Mouse (Mus musculus) right cerebral cortex, adult 2 months (tissue): ENCODE measurements around the gene Naaladl1.
A peak's percentile ranks its signal among the peaks of the same experiment; 100 is the strongest.

ENCODE experiments used
- DNase-seq, 2 experiments: peaks; one replicate each; pipeline ENCODE4 v3.0.0; 2021 to 2022; ENCODE audit warnings: low spot score in 2 of 2

The Naaladl1 gene

DNA sequence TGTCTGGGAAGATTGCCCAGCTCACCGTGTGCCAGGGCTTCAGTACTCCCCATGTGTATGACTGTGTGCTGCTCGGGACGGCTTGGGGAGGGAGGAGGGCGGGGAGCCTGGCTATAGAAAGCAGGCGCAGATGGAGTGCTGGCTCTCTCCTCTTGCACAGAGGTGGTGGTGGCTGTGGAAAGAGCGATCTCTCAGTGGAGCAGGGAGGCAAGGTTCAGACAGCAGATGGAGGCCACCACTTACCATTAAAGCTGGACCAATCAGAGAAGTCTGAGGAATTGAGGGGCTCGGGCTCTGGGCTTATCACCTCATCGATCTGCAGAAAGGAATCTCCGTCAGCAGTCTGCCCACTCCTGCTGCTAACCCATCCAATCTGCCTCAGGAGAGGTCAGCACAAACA lies 23.4 kb upstream of the Naaladl1 start, which contains the start of gene Gm28374:
Gm28374 (minus strand) TSS at position 101 of the 400 bp plus-strand sequence.
- no peak for DNase-seq

DNA sequence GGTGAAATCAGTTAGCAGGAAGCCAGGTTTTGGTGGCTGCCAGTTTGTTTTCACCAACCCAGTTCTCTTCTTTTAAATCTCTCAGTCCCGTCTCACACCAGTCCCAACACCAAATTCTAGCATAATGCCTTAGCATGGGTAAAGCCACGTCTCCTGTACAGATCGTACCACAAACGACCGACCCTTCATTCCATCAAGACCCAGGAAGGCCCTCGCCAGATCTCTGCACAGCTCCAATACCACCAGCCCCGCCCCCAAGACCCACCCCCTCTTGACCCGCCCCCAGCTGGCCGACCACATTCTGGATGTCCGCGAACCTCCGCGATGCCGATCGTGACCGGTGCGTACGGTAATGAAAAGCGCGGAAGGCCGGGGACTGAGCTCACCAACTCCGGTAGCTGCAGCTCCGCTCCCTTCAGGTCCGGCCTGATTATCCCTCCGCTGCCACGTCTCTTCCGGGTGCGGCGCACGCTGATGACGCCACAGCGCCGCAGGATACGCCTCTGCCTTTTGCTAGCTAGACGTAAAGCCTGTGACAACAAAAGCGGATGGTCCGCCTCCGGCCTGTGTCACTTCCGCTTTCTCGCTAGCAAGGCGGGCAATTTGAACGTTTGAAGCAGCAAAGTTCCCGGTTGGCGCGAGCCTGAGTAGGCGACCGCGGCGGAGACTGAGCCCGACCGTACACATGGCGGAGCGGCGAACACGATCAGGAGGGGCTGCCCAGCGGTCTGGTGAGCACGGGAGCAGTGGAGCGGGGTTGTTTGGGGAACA lies 20.9 kb upstream of the Naaladl1 start, which contains the start of the genes Zfpl1 and Cdca5:
Zfpl1 (minus strand) TSS at position 479 of the 771 bp plus-strand sequence.
Cdca5 (plus strand) TSS at position 506 of the 771 bp plus-strand sequence.
- peak; percentile 95 to 97 for DNase-seq

DNA sequence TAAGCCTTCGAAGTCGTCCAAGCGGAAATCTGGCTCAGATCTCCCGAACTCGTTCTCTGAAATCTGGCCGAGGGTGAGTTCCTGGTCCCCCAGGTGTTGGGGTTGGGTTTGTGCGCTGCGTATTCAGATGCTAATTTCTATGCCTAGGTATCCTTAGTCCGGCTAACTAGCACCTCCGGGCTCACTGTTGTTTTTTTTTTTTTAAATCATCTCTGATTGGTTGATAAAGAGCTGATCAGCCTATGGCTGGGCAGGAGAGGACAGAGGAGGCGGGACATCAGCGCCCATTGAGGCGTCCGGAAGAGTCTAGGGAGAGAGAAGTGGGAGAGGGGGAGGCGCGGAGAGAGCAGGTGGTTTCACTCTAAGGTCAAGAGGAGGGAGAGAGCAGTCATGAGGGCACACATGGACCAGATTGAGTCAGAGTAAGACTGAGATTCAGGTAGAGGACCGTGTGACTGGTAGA lies 20.1 kb upstream of the Naaladl1 start:
- DNase-seq: no peak

DNA sequence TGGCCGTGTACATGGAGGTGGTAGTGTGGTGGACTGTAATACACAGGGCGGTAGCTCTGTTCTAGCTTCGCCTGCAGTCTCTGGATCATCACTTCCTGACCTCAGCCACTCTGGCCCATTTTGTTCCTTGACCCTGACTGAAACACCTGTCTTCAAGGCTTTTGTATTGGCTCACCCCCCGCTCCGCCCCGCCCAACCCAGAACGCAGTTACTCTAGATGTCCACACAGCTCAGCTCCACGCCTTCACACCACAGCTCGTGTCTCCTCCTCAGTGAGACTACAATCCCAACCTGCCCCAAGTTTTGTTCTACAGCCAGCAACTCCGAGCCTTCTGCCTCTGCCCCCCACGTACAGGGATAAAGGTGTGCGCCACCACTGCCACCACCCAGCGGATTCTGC lies 16.7 kb upstream of the Naaladl1 start:
- no peak for DNase-seq

DNA sequence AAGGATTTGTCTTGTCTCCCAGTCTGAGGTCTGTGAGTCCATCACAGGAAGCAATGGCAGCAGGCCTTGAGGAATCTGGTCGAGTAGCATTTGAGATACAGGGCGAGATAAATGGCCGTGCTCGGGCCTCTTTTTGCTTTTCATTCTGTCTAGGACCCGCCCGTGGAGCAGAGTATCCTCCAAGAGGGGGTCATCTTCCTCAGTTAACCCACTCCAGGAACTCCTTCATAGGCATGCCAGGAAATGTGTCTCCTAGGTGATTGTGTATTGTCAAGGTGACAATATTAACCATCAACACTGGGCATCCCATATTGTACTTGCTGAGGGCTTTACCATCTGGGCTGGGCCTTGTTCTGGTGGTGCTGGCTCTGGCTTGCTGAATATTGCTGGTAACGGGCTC lies 11.5 kb upstream of the Naaladl1 start, which contains the start of gene AC131692.1:
AC131692.1 (plus strand) TSS at position 301 of the 400 bp plus-strand sequence.
- no peak for DNase-seq

DNA sequence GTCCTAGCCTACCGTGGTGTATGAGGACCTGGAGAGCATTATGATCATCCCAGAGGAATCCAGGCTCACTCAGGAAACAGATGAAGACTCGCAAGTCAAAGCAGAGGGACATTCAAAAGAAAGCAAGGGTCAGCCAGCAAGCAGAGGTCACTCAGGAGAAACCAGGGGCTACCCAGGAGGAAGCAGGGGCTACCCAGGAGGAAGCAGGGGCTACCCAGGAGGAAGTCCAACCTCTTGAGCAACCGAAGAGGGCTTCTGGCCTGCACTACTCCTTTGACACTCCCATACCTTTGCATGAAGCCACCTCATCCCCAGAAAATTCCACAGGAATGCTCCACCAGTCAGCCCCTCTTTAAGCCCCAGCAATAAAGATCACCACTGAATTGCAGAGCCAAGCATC lies 7.7 kb upstream of the Naaladl1 start:
- DNase-seq: no peak

DNA sequence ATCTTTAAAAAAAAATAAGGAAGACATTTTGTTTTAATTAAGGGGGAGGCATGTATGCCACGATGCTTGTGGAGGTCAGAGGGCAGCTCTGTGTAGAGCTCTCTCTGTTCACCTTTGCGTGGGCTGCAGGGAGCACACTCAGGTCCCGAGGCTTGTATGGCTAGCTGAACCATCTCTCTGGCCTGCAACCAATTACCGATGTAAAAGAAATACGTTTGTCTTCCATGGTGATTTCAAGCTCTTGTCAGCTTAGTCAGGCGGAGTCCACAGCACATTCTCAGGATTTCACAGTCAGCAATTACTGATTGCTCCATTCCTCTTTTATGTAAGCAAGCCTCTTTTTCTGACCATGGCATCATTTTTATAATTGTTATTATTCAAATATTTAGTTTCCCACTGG lies 4.4 kb upstream of the Naaladl1 start:
- no peak for DNase-seq

DNA sequence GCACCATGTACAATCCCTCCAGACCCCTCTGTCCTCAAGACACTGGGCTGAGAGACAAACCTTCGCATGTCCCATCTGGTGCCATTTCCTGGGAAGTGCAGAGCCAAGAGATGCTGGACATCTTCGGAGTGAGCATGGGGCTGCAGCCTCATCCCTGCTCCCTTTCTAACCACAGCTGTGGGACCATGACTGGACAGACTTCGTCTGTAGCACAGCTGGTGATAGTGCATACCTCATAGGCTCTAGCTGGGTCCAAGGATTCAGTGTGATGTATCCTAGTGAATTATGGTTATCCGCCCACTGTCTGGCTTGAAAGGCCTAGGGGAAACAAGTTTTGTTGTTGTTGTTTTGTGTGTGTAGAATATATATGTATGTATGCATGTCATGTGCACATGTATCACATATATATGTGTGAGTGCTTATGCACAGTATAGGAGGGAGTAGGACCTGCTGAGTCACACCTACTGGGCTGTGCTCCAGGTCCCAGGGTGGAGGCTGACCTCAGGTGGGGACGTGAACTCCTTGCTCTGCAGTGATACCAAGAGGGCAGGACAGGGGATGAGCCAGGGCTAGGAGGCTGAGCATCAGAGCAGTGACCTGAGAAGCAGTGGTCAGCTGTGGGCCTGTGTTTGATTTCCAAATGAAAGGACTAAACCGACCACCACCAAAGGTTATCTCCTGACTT lies 3.3 kb upstream of the Naaladl1 start:
- no peak for DNase-seq

DNA sequence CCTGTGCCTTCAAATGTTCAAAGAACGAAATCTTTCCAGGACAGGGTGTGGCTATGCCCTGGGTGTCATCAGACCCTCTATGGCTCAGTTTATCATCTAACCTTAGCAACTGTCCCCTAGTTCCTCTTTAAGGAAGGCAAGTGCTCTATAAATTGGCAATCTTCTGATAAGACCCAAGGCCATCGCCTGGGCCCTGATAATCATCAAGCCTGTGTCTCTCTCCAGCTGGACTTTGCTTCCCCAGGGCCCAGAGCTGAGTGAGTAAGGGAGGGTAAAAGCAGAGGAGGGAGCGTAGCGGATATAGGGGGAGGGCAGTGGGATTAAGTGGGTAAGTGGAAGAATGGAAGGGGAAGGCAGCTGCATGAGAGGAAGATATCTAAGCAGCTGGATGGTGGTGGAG lies 1.1 kb upstream of the Naaladl1 start:
- DNase-seq: no peak

DNA sequence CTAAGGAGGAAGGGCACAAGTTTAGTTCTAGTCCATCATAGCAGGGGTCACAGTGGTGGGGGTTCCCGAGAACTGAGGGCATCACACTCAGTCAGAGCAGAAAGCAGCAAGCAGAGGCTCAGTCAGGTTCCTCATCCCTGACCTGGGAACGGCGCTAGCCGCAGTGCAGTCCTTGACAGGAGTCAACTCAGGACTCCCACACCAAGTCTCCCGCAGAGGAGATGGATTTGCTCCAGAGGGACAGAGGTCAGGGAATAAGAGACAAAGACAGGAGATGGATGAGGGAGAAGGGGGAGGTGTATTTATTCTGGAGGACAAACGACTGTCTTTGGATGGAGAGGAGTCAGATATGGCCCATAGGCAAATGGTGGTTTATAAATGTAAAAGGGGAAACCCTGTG lies 7.5 kb downstream of the Naaladl1 start:
- DNase-seq: no peak

DNA sequence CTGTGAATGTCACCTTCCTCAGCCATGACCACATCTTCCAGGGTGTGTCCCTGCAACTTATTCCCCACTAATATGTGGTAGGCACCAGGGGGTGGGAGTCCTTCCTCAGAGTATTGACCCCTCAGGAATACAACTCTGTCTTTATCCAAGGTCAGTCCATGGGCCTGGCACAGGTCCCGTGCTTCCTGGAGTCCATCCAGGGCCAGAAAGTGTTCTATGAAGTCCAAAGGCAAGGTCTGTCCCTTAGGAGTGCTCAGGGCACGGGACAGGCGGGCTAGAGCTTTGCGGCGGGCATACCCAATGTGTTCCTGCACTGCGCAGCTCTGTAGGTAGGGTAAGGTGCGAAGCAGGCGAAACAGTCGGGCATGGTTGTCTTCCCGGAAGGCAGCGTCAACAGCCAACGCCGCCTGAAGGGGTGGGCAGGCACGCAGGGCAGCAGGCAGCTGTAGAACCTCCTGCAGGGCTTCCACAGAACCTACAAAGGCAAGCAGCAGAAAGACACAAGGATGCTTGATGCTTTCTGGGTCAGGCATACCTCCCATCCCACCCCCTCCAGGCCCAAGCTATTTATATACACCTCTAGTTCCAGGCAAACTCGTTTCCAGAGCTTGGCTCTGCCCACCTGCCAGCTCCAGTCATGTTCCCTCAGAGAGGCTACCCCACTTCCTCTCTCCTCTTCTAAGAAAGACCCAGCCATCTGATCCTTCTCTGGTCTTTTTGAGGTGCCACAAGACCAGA lies 10.7 kb downstream of the Naaladl1 start:
- peak in 1 of 2 experiments; percentile 15 for DNase-seq

DNA sequence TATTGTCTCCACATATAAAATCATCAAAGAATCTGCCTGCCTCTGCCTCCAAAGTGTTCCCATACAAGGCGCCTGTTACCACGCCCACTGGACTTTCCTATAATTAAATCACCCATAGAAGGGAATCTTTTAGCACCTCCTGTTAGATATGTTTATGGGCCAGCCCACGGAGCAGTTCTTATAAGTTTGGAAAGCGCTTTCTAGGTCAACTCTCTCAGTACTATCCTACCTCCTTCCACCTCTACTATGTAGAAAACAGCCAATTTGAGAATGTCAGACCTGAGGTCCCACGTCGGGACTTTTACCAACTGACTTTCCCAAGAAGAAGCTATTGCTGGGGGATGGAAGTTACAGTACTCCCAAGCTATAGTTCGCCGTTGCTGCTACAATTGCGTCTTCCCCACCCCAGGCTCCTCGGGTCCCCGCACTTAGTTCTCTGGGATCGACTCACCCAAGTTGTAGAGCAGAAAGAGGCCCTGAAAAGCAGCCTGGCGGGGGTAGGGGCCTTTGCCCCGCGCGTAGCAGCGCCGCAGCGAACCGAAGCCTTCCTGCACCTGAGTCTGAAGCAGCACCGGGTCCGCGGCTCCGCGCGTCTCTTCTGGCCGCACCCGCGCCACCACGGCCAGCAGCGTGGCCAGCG lies 11.9 kb downstream of the Naaladl1 start:
- DNase-seq: no peak

DNA sequence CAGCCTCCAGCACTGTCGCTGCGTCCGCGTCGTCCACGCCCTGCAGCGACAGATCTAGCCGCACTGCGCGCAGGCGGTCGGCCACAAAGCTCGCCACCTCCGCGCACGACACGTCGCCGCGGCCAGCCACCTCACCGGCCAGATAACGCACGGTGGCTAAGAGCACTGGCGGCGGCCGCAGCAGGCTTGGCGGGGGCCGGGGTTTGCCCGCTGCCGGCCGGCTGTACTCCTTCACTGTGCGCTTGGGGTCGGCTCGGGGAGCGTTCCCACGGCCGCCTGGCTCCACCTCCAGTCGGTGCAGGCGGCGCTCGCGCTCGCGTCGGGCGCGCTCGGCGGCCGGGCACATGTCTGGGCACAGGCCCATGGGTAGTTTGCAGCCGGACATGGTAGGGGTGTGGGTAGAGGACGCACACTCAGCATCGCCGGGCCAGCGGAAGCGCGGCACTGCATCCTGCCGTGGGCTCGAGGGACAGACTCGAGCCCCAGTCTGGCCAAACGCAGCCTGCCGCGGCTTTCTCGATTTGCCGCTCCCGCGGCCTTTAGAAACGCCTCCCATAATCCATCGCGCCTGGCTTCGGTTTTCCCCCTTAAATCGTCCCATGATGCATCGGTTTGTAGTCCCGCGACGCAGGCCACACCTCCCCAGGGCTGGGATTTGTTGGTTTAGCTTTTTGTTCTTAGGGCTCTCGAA lies 12.5 kb downstream of the Naaladl1 start, which contains the start of gene Sac3d1:
Sac3d1 (minus strand) TSS at position 665 of the 691 bp plus-strand sequence.
- peak; percentile 91 to 93 for DNase-seq

DNA sequence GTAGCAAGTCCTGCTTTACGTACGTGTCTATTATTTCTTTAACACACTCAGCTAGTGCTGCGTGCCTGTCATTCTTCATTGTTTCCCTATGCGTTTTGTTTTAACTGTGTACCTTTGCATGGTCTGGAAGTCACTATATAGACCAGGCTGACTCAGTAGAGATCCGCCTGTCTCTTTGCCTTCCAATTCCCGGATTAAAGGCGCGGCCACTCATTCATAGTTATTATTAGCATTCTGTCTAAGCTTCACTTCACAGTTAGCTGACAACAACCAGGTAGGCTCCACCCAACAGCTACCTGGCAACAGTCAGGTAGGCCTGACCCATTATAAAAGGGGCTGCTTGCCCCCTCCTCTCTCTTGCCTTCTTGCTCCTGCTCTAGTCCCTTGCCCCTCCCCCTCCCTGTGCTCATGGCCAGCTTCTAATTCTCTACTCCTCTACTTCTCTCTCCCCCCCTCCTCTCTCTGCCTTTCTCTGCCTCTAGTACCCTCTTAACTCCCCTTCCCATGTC lies 13.1 kb downstream of the Naaladl1 start:
- DNase-seq: no peak

DNA sequence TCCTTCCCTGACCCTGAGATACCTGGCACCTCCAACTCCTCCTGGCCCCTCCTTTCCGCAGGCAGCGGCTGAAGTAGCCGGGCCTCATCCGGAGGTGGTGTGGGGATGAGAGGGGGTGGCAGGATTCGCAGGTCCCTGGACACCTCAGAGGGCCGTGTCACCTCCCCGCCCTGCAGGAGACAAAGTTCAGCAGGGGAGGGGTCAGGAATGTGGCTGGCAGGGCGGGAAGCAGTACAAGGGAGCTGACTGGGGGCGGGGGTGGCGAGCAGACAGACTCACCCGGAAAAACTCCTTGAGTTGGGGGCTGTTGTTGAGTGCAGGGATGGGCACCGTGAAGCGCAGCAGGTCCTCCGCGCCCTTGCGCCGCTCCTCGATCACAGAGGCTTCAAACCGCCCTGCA lies 16.2 kb downstream of the Naaladl1 start:
- no peak for DNase-seq

DNA sequence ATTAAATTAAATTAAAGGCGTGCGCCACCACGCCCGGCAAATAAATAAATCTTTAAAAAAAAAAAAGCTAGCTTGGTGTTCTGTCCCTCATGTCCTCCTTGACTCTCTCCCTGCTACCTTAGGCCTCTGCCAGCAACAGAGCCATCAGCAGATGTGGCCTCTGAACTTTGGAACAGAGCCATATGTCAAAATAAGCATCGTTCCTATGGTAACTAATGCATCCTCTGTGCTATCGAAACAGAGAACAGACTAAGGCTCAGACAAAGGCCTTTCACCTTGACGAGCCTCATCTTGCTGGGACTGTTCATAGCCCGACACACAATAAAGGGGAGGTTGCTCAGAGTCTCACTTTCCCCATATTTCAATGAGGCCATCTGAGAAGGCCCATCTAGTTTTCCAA lies 17.7 kb downstream of the Naaladl1 start:
- no peak for DNase-seq

DNA sequence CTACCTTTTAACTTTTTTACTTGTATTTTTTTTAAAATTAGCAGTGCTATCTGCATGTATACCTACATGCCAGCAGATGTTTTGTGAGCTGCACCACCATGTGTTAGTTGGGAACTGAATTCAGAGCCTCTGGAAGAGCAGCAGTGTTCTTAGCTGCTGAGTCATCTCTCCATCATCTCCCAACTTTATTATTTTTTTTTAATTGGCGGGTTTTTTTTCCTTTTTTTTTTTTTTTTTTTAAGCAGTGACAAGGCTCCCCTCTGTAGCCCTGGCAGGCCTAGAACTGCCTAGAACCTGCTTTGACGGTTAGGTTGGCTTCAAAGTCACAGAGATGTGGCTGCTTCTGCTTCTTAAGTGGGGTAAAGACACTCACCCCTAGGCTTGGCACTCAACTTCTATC lies 19.3 kb downstream of the Naaladl1 start:
- no peak for DNase-seq

DNA sequence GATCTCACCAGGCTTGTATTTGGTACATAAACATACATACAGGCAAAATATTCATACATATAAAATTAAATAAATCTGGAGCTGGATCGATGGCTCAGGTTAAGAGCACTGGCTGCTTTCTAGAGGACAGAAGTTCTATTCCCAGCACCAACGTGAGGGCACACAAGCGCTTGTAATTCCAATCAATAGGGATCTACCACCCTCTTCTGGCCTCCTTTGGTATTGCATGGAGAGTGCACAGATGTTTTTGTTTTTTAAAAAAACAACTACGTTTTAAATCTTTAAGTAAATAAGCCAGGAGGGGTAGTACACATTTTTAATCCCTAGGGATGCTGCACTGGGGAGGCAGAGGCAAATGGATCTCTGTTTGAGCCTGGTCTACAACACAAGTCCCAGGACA lies 20.7 kb downstream of the Naaladl1 start:
- DNase-seq: peak in 1 of 2 experiments; percentile 34

DNA sequence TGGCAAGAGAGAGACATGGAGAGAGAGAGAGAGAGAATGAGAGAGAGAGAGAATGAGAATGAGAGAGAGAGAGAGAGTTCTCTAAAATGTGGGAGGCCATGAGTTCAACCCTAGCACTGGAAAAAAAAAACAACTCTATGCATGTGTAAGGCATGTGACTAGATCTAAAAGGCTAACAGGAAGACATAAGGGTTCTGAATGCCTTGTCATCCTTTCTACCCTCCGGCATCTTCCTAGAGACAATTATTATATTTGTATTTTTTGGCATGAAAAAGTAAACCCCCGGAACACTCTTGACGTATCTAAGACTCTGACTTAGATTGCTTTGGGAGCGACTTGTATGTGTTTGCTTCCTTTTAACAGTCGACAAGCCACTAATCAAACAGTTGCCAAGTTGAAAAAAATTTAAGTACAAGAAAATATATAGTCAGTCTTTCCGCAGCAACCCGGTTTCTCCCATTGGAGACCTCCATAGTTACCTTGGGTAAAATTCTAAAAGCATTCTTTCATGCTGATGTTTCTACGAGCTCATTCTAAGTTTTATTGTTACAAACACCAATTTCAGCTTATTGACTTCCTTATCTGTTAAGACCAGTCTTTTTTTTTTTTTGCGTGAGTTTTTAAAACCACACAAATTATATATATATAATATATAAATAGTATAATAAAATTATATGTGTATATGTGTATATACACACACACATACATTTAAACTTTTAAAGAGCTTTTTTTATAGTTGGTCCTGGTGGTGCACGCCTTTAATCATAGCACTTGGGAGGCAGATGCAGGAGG lies 21.4 kb downstream of the Naaladl1 start:
- no peak for DNase-seq
